Mouse (Mus musculus): ENCODE measurements around the gene Kdm6a. TPM values are rescaled to one million over a fixed set of nuclear protein-coding genes. Genes with fewer than 3 reads are reported as not detected.

Kdm6a gene
- total RNA-seq (2015; ENCODE audit: low replicate concordance): 64.9 and 99.3 TPM in 2 replicates
- total RNA-seq (2017; ENCODE audit: low replicate concordance): 83.0 and 101 TPM in 2 replicates

- ATAC-seq (replicated peaks; ENCODE audit: low FRiP score, poor library complexity, severe bottlenecking): peak; percentile 90
These were observed at the start of gene Kdm6a for GRCm38 (mm10) chrX:18162192-18162857. TSS of gene Kdm6a (plus strand) at chrX:18162575.

GRCm38 (mm10) chrX:18145557-18145956, 16.8 kb upstream of the Kdm6a start, which contains the start of gene Dusp21:
TSS of gene Dusp21 (plus strand) at chrX:18145857.
- ATAC-seq (replicated peaks; ENCODE audit: low FRiP score, poor library complexity, severe bottlenecking): no peak

- no peak for ATAC-seq (replicated peaks; ENCODE audit: low FRiP score, poor library complexity, severe bottlenecking)
These were observed 1.5 kb upstream of the Kdm6a start for GRCm38 (mm10) chrX:18160734-18161442.

- ATAC-seq (replicated peaks; ENCODE audit: low FRiP score, poor library complexity, severe bottlenecking): peak; percentile 41
These were observed 581 bp upstream of the Kdm6a start for GRCm38 (mm10) chrX:18161796-18162191.

- ATAC-seq (replicated peaks; ENCODE audit: low FRiP score, poor library complexity, severe bottlenecking): peak; percentile 43; the same call in 1 of the 2 replicates
These were observed 721 bp downstream of the Kdm6a start for GRCm38 (mm10) chrX:18162861-18163731.

GRCm38 (mm10) chrX:18163917-18164624, 1.7 kb downstream of the Kdm6a start:
- peak; percentile 37; the same call in 1 of the 2 replicates for ATAC-seq (replicated peaks; ENCODE audit: low FRiP score, poor library complexity, severe bottlenecking)

GRCm38 (mm10) chrX:18165121-18165520, 2.7 kb downstream of the Kdm6a start:
- no peak for ATAC-seq (replicated peaks; ENCODE audit: low FRiP score, poor library complexity, severe bottlenecking)

GRCm38 (mm10) chrX:18166961-18167360, 4.6 kb downstream of the Kdm6a start:
- no peak for ATAC-seq (replicated peaks; ENCODE audit: low FRiP score, poor library complexity, severe bottlenecking)

GRCm38 (mm10) chrX:18168940-18169339, 6.6 kb downstream of the Kdm6a start:
- no peak for ATAC-seq (replicated peaks; ENCODE audit: low FRiP score, poor library complexity, severe bottlenecking)

- ATAC-seq (replicated peaks; ENCODE audit: low FRiP score, poor library complexity, severe bottlenecking): no peak
These were observed 12.5 kb downstream of the Kdm6a start for GRCm38 (mm10) chrX:18174831-18175230.

- no peak for ATAC-seq (replicated peaks; ENCODE audit: low FRiP score, poor library complexity, severe bottlenecking)
These were observed 15.4 kb downstream of the Kdm6a start for GRCm38 (mm10) chrX:18177803-18178202.

- ATAC-seq (replicated peaks; ENCODE audit: low FRiP score, poor library complexity, severe bottlenecking): no peak
These were observed 17.1 kb downstream of the Kdm6a start for GRCm38 (mm10) chrX:18179492-18179891.

GRCm38 (mm10) chrX:18187203-18187602, 24.8 kb downstream of the Kdm6a start:
- ATAC-seq (replicated peaks; ENCODE audit: low FRiP score, poor library complexity, severe bottlenecking): no peak

- ATAC-seq (replicated peaks; ENCODE audit: low FRiP score, poor library complexity, severe bottlenecking): no peak
These were observed 25.9 kb downstream of the Kdm6a start for GRCm38 (mm10) chrX:18188293-18188692.

- no peak for ATAC-seq (replicated peaks; ENCODE audit: low FRiP score, poor library complexity, severe bottlenecking)
These were observed 77.2 kb downstream of the Kdm6a start for GRCm38 (mm10) chrX:18239572-18239971.

GRCm38 (mm10) chrX:18250621-18251020, 88.2 kb downstream of the Kdm6a start:
- ATAC-seq (replicated peaks; ENCODE audit: low FRiP score, poor library complexity, severe bottlenecking): no peak

- ATAC-seq (replicated peaks; ENCODE audit: low FRiP score, poor library complexity, severe bottlenecking): no peak; the same call in 1 of the 2 replicates
These were observed 92.4 kb downstream of the Kdm6a start for GRCm38 (mm10) chrX:18254767-18255166.

GRCm38 (mm10) chrX:18258238-18258809, 95.9 kb downstream of the Kdm6a start:
- no peak for ATAC-seq (replicated peaks; ENCODE audit: low FRiP score, poor library complexity, severe bottlenecking)

GRCm38 (mm10) chrX:18278561-18278960, 116.2 kb downstream of the Kdm6a start:
- ATAC-seq (replicated peaks; ENCODE audit: low FRiP score, poor library complexity, severe bottlenecking): no peak
